Mouse (Mus musculus) lung, embryonic 14.5 days (tissue): Measurements from ENCODE around the gene Map4k2. TPM values are rescaled to one million over a fixed set of nuclear protein-coding genes. Genes with fewer than 3 reads are reported as not detected.

ENCODE experiments used
- ATAC-seq: fragments of 200-750 bp; cut with Nextera tagmentation; 2 replicates; pipeline ENCODE4 v1.8.0; 2017; ENCODE audit warnings: mild to moderate bottlenecking, moderate TSS enrichment, moderate library complexity; ENCODE audit not compliant: insufficient read depth
- DNase-seq: peaks from one replicate; pipeline ENCODE4 v3.0.0-alpha.2; 2015
- H3K27ac ChIP-seq: fragments of 300-500 bp; sonication (generic); 2 replicates; pipeline ENCODE4 v1.5.1; 2014; ENCODE audit warnings: low read depth, mild to moderate bottlenecking, moderate library complexity
- H3K27me3 ChIP-seq: fragments of 300-500 bp; sonication (generic); 2 replicates; pipeline ENCODE4 v1.6.1; 2014; ENCODE audit warnings: low read length, control low read depth; ENCODE audit not compliant: insufficient read depth
- H3K36me3 ChIP-seq: fragments of 300-500 bp; sonication (generic); 2 replicates; pipeline ENCODE4 v1.6.1; 2014; ENCODE audit warnings: control low read depth; ENCODE audit not compliant: insufficient read depth
- H3K4me1 ChIP-seq: fragments of 300-500 bp; sonication (generic); 2 replicates; pipeline ENCODE4 v1.6.1; 2014; ENCODE audit warnings: antibody characterized with exemption, control low read depth; ENCODE audit not compliant: insufficient read depth
- H3K4me2 ChIP-seq: fragments of 300-500 bp; sonication (generic); 2 replicates; pipeline ENCODE4 v1.6.1; 2014; ENCODE audit warnings: mild to moderate bottlenecking
- H3K4me3 ChIP-seq: fragments of 300-500 bp; sonication (generic); 2 replicates; pipeline ENCODE4 v1.5.1; 2014; ENCODE audit warnings: low read depth, low read length
- H3K9ac ChIP-seq: fragments of 300-500 bp; sonication (generic); 2 replicates; pipeline ENCODE4 v1.6.1; 2014
- H3K9me3 ChIP-seq: fragments of 300-500 bp; sonication (generic); 2 replicates; pipeline ENCODE4 v1.6.1; 2016; ENCODE audit warnings: low read depth, low read length, control low read depth
- CTCF ChIP-seq: IDR thresholded peaks from 2 replicates; pipeline ENCODE4 v1.5.1; 2016; ENCODE audit warnings: antibody characterized with exemption, low read depth
- WGBS: fragments of 180-500 bp; shearing (Covaris S2); extraction: QIAGEN DNeasy Blood & Tissue Kit; methylation state at CpG from one replicate; pipeline ENCODE4 v1.1.7; 2014; 5-methylcytosine and 5-hydroxymethylcytosine counted together
- polyA plus RNA-seq: library from polyadenylated mRNA; unstranded; fragments of >200 nt; fragmentation: Nextera tagmentation; extraction: Ambion mirVana; gene quantifications from 2 replicates; pipeline ENCODE4 v1.2.1, GENCODE M21; 2014

The Map4k2 gene
- polyA plus RNA-seq, 1 experiment from 2014 or later = 22.2 TPM

DNA sequence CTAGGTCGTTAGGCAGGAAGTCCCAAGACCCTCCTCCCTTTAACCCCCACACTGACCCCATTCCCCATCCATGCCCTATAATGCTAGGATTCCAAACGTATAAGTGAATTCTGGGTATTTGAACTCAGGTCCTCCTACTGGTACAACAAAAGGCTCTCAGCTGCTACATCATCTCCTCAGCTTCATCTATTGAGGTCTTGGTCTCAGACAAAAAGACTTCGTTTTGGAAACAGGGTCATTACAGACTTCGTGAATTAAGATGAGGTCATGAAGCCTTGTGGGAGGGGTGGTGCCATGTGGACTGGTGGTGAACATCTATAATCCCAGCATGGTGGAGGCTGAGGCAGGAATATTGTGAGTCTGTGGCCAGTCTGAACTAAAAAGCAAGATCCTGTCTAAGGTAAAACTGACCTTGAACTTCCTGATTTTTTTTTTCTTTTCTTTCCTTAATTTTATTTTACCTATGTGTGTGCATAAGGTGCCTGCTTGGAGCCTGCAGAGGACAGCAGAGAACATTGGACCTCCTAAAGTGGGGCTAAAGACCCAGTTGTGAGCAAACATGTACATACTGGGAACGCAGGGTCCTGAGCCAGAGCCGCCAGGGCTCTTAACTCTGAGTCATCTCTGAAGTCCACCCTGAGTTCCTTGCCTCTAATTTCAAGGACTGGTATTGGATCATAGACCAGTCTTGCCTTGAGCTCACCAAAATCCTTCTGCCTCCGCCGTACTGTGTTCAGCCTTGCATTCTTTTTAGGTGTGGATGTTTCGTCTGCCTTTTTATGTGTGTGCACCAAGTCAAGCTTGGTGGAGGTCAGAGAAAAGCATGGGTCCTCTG is 7.0 kb upstream of the Map4k2 start:
- TF ChIP-seq CTCF = no peak
- no peaks in the 10 kb centered on the region for H3K9me3 ChIP-seq
- peak overlapping the region; percentile 38; the same call in 1 of the 2 replicates for H3K9ac ChIP-seq
- peak overlapping the region; percentile 85 for H3K27ac ChIP-seq
- H3K4me1 ChIP-seq = peaks cover 9% of the 10 kb centered on the region
- WGBS = 53% methylated on average over 9 of the region's 9 CpGs
- peaks cover 26% of the 10 kb centered on the region for H3K36me3 ChIP-seq
- no peaks in the 10 kb centered on the region for H3K27me3 ChIP-seq
- DNase-seq (peak; percentile 9), ATAC-seq (no peak)
- H3K4me2 ChIP-seq = peak overlapping the region; percentile 90
- H3K4me3 ChIP-seq = peak overlapping the region; percentile 78

DNA sequence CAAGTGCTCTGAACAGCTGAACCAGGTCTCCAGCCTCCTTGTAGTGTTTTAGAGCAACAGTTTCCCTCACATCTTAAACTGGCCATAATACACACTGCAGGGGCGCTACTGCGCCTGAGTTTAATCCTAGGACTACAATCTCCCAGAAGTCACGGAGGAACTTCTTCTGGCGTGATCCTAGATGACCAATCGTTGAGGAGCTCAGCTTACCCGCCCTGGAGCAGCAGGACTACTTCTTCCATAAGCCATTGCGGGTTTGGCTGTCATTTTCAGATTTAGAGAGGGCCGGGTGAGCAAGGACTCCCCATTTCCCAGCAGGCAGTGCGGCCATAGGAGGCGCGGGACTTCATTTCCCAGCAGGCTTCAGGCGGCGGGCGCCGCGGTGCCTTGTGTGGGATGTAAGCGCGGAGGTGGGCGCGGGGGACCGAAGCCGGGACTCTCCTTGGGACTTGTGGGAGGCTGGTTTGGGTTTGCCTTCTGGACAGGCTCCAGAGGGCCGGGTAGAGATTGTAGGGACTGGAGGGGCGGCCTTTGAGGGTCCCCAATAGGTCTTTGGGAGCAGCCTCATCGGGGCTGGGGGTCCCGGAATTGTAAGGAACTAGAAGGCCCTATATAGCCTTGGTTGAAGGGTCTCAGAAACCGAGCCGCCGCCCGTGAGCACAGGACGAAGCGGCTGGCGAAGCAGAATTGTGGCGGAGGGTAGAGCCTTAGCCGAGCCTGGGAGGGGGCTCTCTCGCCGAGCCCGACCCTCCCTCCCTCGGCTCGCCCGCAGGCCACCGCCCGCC is 6.1 kb upstream of the Map4k2 start, which contains the start of gene Men1:
Gene Men1, plus strand, starts transcription at position 307 of the 785 bp plus-strand sequence.
- H3K4me3 ChIP-seq = peak within 1 kb of the TSS; percentile 78
- H3K9me3 ChIP-seq = no peaks in the 10 kb centered on the region
- peak within 1 kb of the TSS; percentile 90 for H3K4me2 ChIP-seq
- ATAC-seq (peak; percentile 94), DNase-seq (peak; percentile 98)
- H3K27ac ChIP-seq = peak within 1 kb of the TSS; percentile 85
- peaks cover 35% of the 10 kb centered on the region for H3K36me3 ChIP-seq
- H3K4me1 ChIP-seq = peaks cover 9% of the 10 kb centered on the region
- no peaks in the 10 kb centered on the region for H3K27me3 ChIP-seq
- peak; percentile 56 for TF ChIP-seq CTCF
- H3K9ac ChIP-seq = peak within 1 kb of the TSS; percentile 68
- under 1% methylated on average over 43 of the region's 43 CpGs for WGBS

DNA sequence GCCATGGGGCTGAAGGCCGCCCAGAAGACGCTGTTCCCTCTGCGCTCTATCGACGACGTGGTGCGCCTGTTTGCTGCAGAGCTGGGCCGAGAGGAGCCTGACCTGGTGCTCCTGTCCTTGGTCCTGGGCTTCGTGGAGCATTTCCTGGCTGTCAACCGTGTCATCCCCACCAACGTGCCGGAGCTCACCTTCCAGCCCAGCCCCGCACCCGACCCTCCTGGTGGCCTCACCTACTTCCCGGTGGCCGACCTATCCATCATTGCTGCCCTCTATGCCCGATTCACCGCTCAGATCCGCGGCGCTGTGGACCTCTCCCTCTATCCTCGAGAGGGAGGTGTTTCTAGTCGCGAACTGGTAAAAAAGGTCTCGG is 5.5 kb upstream of the Map4k2 start:
- peak; percentile 6 for DNase-seq
- Histone ChIP-seq H3K4me1 (peaks cover 9% of the 10 kb centered on the region), H3K27ac (peak overlapping the region; percentile 9), H3K27me3 (no peaks in the 10 kb centered on the region), H3K36me3 (peaks cover 40% of the 10 kb centered on the region), H3K9ac (peak overlapping the region; percentile 68), H3K9me3 (no peaks in the 10 kb centered on the region), H3K4me2 (peak overlapping the region; percentile 90), H3K4me3 (peak overlapping the region; percentile 78)
- under 1% methylated on average over 25 of the region's 25 CpGs for WGBS
- no peak for TF ChIP-seq CTCF
- peak; percentile 36; the same call in 1 of the 2 replicates for ATAC-seq

DNA sequence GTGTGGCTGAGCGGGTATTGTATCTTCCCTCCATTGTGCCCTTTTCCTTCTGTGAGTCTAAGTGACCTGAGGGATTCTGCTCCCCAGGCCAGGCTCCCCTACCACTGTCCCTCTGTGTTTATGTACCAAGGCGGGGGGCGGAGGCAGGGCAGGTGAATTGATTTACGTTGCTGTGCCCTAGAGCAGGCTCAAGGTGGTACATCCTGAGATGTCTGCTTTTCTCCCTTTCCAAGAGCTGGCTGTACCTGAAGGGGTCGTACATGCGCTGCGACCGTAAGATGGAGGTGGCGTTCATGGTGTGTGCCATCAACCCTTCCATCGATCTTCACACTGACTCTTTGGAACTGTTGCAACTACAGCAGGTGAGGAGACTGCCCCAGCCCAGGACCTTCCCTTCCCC is 4.0 kb upstream of the Map4k2 start:
- WGBS = 93% methylated on average over 10 of the region's 10 CpGs
- no peak for ATAC-seq

DNA sequence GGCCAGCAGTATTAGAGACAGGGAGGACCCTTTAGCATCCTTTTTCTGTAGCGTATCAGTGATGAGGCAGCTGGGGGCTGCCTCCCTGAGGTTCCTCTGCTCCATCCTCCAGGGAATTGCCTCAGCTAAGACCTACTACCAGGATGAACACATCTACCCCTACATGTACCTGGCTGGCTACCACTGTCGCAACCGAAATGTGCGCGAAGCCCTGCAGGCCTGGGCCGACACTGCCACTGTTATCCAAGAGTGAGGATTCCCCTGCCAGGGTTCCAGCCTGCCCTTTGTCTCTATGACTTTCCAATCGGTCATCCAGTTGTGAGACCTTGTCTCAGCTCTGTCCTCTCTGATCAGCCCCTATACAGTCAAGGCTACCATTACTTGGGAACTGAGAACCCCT is 2.8 kb upstream of the Map4k2 start:
- Histone ChIP-seq H3K36me3 (peaks cover 44% of the 10 kb centered on the region), H3K4me3 (no peak overlapping the region), H3K27me3 (no peaks in the 10 kb centered on the region), H3K4me2 (no peak overlapping the region), H3K9ac (no peak overlapping the region), H3K27ac (no peak overlapping the region), H3K9me3 (no peaks in the 10 kb centered on the region), H3K4me1 (peaks cover 9% of the 10 kb centered on the region)
- no peak for DNase-seq
- 94% methylated on average over 7 of the region's 7 CpGs for WGBS
- ATAC-seq = no peak
- TF ChIP-seq CTCF = no peak

More for the DNA sequence above, 4.0 kb upstream of the Map4k2 start:
- H3K36me3 ChIP-seq = peaks cover 40% of the 10 kb centered on the region
- no peaks in the 10 kb centered on the region for H3K27me3 ChIP-seq
- TF ChIP-seq CTCF = no peak
- no peak for DNase-seq
- peak overlapping the region; percentile 78 for H3K4me3 ChIP-seq
- H3K4me1 ChIP-seq = peaks cover 9% of the 10 kb centered on the region
- H3K4me2 ChIP-seq = peak overlapping the region; percentile 90
- no peak overlapping the region for H3K27ac ChIP-seq
- peak overlapping the region; percentile 68; the same call in 1 of the 2 replicates for H3K9ac ChIP-seq
- H3K9me3 ChIP-seq = no peaks in the 10 kb centered on the region

DNA sequence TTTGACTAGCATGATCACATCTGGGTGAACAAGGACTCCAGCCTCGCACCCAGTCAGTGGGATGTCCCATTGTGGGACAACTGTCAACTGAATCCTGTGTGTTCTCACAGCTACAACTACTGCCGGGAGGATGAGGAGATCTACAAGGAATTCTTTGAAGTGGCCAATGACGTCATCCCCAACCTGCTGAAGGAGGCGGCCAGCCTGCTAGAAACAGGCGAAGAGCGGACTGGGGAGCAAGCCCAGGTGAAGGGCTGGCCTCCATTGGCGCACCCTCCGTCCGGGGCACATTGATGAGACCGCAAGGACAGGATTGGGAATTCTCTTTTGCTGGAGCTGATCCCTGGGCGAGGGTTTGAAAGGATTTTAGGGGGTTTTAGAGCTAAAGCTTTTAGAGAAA is 2.2 kb upstream of the Map4k2 start:
- DNase-seq = peak; percentile 12
- H3K9me3 ChIP-seq = no peaks in the 10 kb centered on the region
- no peak overlapping the region for H3K9ac ChIP-seq
- no peak for ATAC-seq
- peaks cover 9% of the 10 kb centered on the region for H3K4me1 ChIP-seq
- no peak overlapping the region for H3K27ac ChIP-seq
- no peak overlapping the region for H3K4me2 ChIP-seq
- no peak overlapping the region for H3K4me3 ChIP-seq
- 84% methylated on average over 11 of the region's 11 CpGs for WGBS
- H3K36me3 ChIP-seq = peaks cover 47% of the 10 kb centered on the region
- no peaks in the 10 kb centered on the region for H3K27me3 ChIP-seq
- TF ChIP-seq CTCF = no peak

DNA sequence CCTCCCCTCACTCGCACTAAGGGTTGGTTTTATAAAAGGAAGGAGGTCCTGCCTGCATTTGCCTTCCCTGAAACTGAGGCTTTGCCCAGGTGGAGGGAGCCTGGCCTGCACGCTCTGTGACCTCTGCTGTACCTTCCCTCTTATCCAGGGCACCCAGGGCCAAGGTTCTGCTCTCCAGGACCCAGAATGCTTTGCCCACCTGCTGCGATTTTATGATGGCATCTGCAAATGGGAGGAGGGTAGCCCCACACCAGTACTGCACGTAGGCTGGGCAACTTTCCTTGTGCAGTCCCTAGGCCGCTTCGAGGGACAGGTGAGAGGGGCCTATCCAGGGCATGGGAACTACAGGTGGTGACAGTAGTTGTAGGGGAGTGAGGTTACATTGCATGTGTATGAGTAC is 1.7 kb upstream of the Map4k2 start:
- TF ChIP-seq CTCF = no peak
- peaks cover 9% of the 10 kb centered on the region for H3K4me1 ChIP-seq
- H3K27me3 ChIP-seq = no peaks in the 10 kb centered on the region
- no peak overlapping the region for H3K4me3 ChIP-seq
- no peak overlapping the region for H3K4me2 ChIP-seq
- no peaks in the 10 kb centered on the region for H3K9me3 ChIP-seq
- H3K9ac ChIP-seq = no peak overlapping the region
- peaks cover 51% of the 10 kb centered on the region for H3K36me3 ChIP-seq
- WGBS = 91% methylated on average over 6 of the region's 6 CpGs
- DNase-seq = no peak
- no peak overlapping the region for H3K27ac ChIP-seq
- no peak for ATAC-seq
